Mouse (Mus musculus) heart, postnatal 0 days (tissue): ENCODE measurements around the gene Xpo1. TPM values are rescaled to one million over a fixed set of nuclear protein-coding genes. Genes with fewer than 3 reads are reported as not detected.
A peak's percentile ranks its signal among the peaks of the same experiment; 100 is the strongest.

Experiments used
- ATAC-seq: fragments of 200-750 bp; cut with Nextera tagmentation; 2 replicates; pipeline ENCODE4 v1.8.0; 2017; ENCODE audit warnings: low read depth, moderate number of reproducible peaks, moderate library complexity; ENCODE audit not compliant: insufficient read depth
- DNase-seq: peaks from one replicate; pipeline ENCODE4 v3.0.0-alpha.2; 2016; ENCODE audit warnings: low spot score
- H3K27ac ChIP-seq: fragments of 300-500 bp; sonication (generic); 2 replicates; pipeline ENCODE4 v1.5.1; 2014; ENCODE audit warnings: low read depth, mild to moderate bottlenecking
- H3K27me3 ChIP-seq: fragments of 300-500 bp; sonication (generic); 2 replicates; pipeline ENCODE4 v1.6.1; 2014; ENCODE audit warnings: low read length, mixed read lengths; ENCODE audit not compliant: control insufficient read depth, insufficient read depth
- H3K36me3 ChIP-seq: fragments of 300-500 bp; sonication (generic); replicated peaks from 2 replicates; pipeline ENCODE4 v1.6.1; 2014; ENCODE audit warnings: low read length, mixed read lengths; ENCODE audit not compliant: control insufficient read depth, insufficient read depth
- H3K4me1 ChIP-seq: fragments of 300-500 bp; sonication (generic); 2 replicates; pipeline ENCODE4 v1.6.1; 2014; ENCODE audit warnings: antibody characterized with exemption; ENCODE audit not compliant: control insufficient read depth, insufficient read depth
- H3K4me2 ChIP-seq: fragments of 300-500 bp; sonication (generic); 2 replicates; pipeline ENCODE4 v1.6.1; 2014; ENCODE audit warnings: low read depth, mild to moderate bottlenecking, low read length, moderate library complexity
- H3K4me3 ChIP-seq: fragments of 300-500 bp; sonication (generic); 2 replicates; pipeline ENCODE4 v1.5.1; 2014; ENCODE audit warnings: low read depth, low read length
- H3K9ac ChIP-seq: fragments of 300-500 bp; sonication (generic); replicated peaks from 2 replicates; pipeline ENCODE4 v1.6.1; 2014; ENCODE audit warnings: low read depth, low read length, mixed read lengths
- H3K9me3 ChIP-seq: fragments of 300-500 bp; sonication (generic); replicated peaks from 2 replicates; pipeline ENCODE4 v1.6.1; 2016; ENCODE audit warnings: low read length; ENCODE audit not compliant: control insufficient read depth
- CTCF ChIP-seq: IDR thresholded peaks from 2 replicates; pipeline ENCODE4 v1.5.1; 2016; ENCODE audit warnings: antibody characterized with exemption, control low read depth, low read depth
- EP300 ChIP-seq: IDR thresholded peaks from 2 replicates; pipeline ENCODE4 v1.6.1; 2016; ENCODE audit warnings: antibody characterized with exemption, low read depth
- WGBS: fragments of 180-500 bp; shearing (Covaris S2); extraction: QIAGEN DNeasy Blood & Tissue Kit; methylation state at CpG from one replicate; pipeline ENCODE4 v1.1.7; 2014; 5-methylcytosine and 5-hydroxymethylcytosine counted together
- polyA plus RNA-seq: library from polyadenylated mRNA; unstranded; fragments of >200 nt; fragmentation: Nextera tagmentation; extraction: Ambion mirVana; gene quantifications from 2 replicates; pipeline ENCODE4 v1.2.1, GENCODE M21; 2015
- total RNA-seq: library from RNA; depleted of rRNA; stranded (reverse); fragments of >200 nt; gene quantifications from 2 replicates; pipeline ENCODE4 v1.2.3, GENCODE M21; 2014; ENCODE audit warnings: low replicate concordance; rRNA removed

The Xpo1 gene
- total RNA-seq (33.4 and 38.4 TPM in 2 replicates), polyA plus RNA-seq (19.1 and 21.2 TPM in 2 replicates)

DNA sequence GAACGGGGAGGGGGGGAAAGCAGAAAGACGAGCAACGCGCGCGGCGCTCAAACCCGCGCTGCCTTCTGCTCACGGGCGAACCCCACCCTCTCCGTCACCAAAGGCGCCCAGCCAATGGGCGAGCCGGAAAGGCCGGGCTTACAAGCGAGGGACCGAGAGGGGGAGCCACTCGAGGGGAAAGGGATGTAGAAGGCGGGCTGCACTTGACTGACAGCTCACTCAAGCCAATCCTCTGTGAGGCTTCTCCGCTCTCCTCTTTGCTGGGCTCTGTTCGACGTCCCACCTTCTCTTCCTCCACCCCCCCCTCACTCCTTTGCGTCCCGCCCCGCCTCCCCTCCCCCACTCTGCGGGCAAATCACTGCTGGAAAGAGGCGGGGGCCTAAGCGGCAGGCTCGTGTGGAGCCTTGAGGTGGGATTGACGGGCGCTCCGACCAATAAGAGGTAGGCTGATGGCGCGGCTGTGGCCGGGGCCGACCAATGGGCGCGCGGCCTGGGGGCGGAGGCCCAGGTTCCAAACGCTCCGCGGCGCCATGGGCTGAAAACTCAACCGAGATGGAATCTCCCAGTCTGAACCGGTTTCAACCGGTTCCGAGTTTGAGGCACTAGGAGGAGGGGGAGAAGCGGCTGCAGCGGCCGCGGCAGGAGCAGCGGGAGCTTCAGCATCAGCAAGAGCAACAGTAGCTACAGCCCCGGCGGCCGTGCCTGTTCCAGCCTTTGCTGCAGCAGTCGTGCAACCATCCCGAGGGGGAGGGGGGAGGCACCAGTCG is at the start of gene Xpo1:
Gene Xpo1, plus strand, starts transcription at position 615 of the 767 bp plus-strand sequence.
- H3K4me3 ChIP-seq: peak within 1 kb of the TSS; percentile 91
- peak within 1 kb of the TSS; percentile 86 for H3K4me2 ChIP-seq
- H3K4me1 ChIP-seq: peaks cover 17% of the 10 kb centered on the region
- WGBS: 0% methylated on average over 57 of the region's 60 CpGs
- DNase-seq (peak; percentile 100), ATAC-seq (peak; percentile 95)
- H3K27ac ChIP-seq: peak within 1 kb of the TSS; percentile 99
- no peaks in the 10 kb centered on the region for H3K27me3 ChIP-seq
- peak; percentile 89 for TF ChIP-seq EP300
- peak; percentile 67 for TF ChIP-seq CTCF
- peak within 1 kb of the TSS; percentile 96 for H3K9ac ChIP-seq
- no peaks in the 10 kb centered on the region for H3K36me3 ChIP-seq
- H3K9me3 ChIP-seq: no peaks in the 10 kb centered on the region

- ATAC-seq (no peak), DNase-seq (no peak)
- WGBS: 87% methylated on average over 7 of the region's 7 CpGs
- Histone ChIP-seq H3K27ac (no peak overlapping the region), H3K9me3 (no peaks in the 10 kb centered on the region), H3K4me3 (no peak overlapping the region), H3K4me2 (no peak overlapping the region), H3K27me3 (no peaks in the 10 kb centered on the region), H3K36me3 (no peaks in the 10 kb centered on the region), H3K9ac (no peak overlapping the region), H3K4me1 (no peaks in the 10 kb centered on the region)
- TF ChIP-seq CTCF: no peak
Observed at GRCm38 (mm10) chr11:23209717-23210116, 46.1 kb upstream of the Xpo1 start.

DNA sequence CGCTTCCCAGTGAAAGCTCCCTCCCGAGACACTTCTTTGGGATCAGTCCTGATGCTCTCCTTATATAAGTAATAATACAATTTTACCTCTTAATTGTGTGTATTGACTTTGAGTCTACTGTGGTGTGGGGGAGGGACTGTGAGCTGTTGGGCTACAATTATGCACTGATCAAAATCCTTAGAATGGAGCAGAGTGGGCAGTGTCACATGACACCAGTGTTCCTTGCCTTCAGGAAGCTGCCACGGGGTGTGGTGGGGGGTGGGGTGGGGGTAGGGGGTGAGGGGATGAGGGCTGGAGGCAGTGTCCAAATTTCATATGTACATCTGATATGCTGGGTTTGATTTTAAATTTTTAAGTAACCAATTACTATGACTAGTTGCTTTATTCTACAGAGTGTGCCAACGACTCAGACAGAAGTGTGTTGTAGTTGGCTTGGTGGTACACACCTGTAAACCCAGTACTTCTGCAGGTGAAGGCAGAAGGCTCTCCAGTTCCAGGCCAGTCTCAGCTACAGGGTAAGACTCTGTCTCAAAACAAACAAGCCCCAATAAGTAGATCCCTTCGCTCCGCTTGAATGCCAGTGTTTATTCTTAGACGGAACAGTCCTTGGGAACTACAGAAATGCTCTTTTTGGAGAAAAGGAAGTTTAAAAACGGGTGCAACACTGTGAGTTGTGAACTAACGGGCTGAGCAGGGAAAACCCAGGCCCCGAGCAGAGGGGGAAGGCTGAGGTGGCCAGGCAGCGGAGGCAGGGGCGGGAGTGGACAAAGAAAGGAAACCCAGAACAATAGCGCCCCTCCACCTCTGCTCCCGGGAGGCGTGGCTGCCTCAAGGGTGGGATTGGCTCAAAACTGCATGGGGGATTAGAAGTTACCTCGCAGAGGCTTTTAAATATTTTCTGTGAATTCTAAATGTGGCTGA is 45.0 kb upstream of the Xpo1 start:
- H3K4me2 ChIP-seq: peak overlapping the region; percentile 53
- H3K4me3 ChIP-seq: peak overlapping the region; percentile 22
- peak overlapping the region; percentile 3; the same call in 1 of the 2 replicates for H3K9ac ChIP-seq
- TF ChIP-seq CTCF (no peak; the same call in 1 of the 2 replicates), EP300 (no peak)
- WGBS: 17% methylated on average over 16 of the region's 16 CpGs
- no peaks in the 10 kb centered on the region for H3K9me3 ChIP-seq
- peak; percentile 83 for ATAC-seq
- H3K36me3 ChIP-seq: no peaks in the 10 kb centered on the region
- DNase-seq: peak; percentile 63
- H3K4me1 ChIP-seq: no peaks in the 10 kb centered on the region
- no peaks in the 10 kb centered on the region for H3K27me3 ChIP-seq
- peak overlapping the region; percentile 82 for H3K27ac ChIP-seq

DNA sequence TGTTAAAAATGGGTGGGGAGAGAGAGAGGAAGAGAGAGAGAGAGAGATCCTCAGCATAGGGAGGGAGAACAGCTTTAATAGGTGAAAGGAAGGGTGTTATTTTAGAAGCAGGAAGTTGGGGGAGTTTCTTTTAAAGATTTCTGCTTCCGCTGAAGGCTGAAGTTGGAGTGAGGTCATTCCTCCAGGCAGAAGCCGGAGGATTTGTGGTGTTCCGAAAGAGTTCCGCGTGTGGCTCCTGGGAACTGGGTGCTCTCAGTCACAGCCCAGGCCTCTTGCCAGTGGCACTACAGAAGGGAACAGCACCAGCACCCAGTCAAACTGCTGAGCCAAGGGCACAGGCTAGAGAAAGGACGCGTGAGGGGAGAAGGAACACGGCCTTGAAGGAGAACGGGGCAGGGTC is 38.4 kb upstream of the Xpo1 start:
- TF ChIP-seq CTCF (no peak), EP300 (no peak)
- Histone ChIP-seq H3K27ac (peak overlapping the region; percentile 23), H3K36me3 (no peaks in the 10 kb centered on the region), H3K4me3 (no peak overlapping the region), H3K4me1 (no peaks in the 10 kb centered on the region), H3K27me3 (no peaks in the 10 kb centered on the region), H3K9me3 (no peaks in the 10 kb centered on the region), H3K9ac (no peak overlapping the region), H3K4me2 (no peak overlapping the region)
- 73% methylated on average over 9 of the region's 9 CpGs for WGBS
- ATAC-seq: no peak
- DNase-seq: peak; percentile 8

DNA sequence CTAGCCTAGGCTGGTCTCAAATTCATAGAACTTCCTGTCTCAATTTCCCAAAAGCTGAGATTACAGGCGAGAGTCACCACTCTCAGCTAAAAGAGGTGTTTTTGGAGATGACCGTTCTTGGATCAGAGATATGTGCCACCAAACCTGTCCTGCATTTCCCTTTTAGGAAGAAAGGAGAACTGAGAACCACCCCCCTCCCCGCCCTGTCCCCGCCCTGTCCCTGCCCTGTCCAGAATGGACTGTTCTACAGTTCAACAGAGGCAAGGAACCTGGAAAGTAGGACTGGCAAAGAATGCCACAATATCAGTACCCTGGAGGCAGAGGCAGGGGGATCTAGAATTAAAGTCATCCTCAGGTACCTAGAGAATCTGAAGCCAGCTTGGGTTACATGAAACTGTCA is 19.8 kb upstream of the Xpo1 start:
- Histone ChIP-seq H3K9me3 (no peaks in the 10 kb centered on the region), H3K4me2 (no peak overlapping the region), H3K27ac (no peak overlapping the region), H3K36me3 (no peaks in the 10 kb centered on the region), H3K27me3 (no peaks in the 10 kb centered on the region), H3K4me1 (no peaks in the 10 kb centered on the region), H3K9ac (no peak overlapping the region), H3K4me3 (no peak overlapping the region)
- 77% methylated on average over 4 of the region's 4 CpGs for WGBS
- ATAC-seq (no peak), DNase-seq (no peak)
- no peak for TF ChIP-seq EP300
- no peak for TF ChIP-seq CTCF
